Mouse (Mus musculus) myocyte (in vitro differentiated cells): ENCODE measurements around the gene Dhx34.

ENCODE experiments used
- CEBPB ChIP-seq: IDR thresholded peaks from 2 replicates; pipeline ENCODE4 v1.6.1; 2011; ENCODE audit warnings: mild to moderate bottlenecking, moderate library complexity; ENCODE audit not compliant: poor library complexity, insufficient read depth, severe bottlenecking
- MAX ChIP-seq: IDR thresholded peaks from one replicate; pipeline ENCODE4 v1.6.1; 2011; ENCODE audit warnings: low read depth, mild to moderate bottlenecking, control low read depth
- POLR2A ChIP-seq: IDR thresholded peaks from one replicate; pipeline ENCODE4 v1.6.1; 2011; ENCODE audit warnings: low read depth, mild to moderate bottlenecking, control low read depth, moderate library complexity; ENCODE audit not compliant: insufficient read length
- REST ChIP-seq: IDR thresholded peaks from one replicate; pipeline ENCODE4 v1.6.1; 2011; ENCODE audit warnings: mild to moderate bottlenecking, control low read depth, moderate library complexity; ENCODE audit not compliant: insufficient read depth, insufficient read length
- TCF12 ChIP-seq: IDR thresholded peaks from one replicate; pipeline ENCODE4 v1.6.1; 2011; ENCODE audit warnings: mild to moderate bottlenecking, control low read depth; ENCODE audit not compliant: poor library complexity, insufficient read depth, severe bottlenecking
- USF1 ChIP-seq: IDR thresholded peaks from one replicate; pipeline ENCODE4 v1.6.1; 2011; ENCODE audit warnings: low read depth, mild to moderate bottlenecking, control low read depth, moderate library complexity

DNA sequence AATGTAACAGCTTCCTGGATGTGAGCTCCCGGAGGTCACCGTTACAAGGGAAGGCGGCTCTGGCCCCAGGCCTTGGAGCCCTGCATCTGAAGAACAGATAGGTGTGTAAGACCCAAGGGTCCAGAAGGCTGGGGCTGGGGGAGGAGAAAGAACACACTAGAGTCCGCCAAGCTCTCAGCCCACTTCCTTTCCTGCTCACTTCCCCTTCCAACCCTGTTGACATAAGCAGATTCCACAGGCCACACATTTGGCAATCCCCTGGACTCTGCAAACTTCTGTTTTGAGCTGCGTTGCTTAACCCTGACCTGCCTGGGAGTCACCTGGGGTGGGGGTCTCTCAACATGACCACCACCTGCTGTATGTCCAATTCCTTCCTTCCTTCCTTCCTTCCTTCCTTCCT lies 22.2 kb upstream of the Dhx34 start, which contains the start of gene C5ar2:
- TF ChIP-seq REST (no peak), CEBPB (no peak), USF1 (no peak), POLR2A (no peak), TCF12 (no peak), MAX (no peak)
